ENCODE assay signal across 14 mouse cellular contexts in the genomic region with DNA sequence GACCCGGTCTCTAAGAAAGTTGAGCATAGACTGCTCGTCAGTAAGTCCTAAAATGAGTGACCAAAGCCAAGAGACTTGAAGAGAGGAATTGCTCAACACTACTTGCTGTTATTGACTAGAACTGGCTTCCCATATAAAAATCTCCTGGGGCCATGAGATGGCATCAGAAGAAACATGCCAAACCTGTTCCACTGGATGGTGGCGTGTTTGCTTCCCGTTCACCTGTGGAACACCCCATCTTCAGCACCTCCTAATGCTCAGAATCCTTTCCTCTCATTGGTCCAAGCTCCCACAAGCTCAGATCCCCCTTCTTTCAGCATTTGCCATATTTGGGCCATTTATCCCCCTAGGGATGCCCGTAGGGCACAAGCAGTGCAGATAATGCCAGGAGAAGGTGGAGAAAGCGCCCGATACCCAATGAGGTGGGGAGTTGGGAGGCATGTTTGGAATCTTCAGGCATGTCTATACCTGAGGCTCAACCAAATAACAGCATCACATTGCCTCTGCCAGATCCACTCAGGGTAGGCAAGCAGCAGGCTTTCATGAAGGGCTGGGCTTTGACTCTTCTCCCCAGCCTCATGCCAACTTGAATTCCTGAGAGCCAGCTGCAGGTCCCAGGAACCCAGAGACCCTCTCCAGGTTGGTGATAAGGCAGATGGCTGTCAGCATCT.
"Had no signal": no experiment of that assay in that cellular context is flagged by ENCODE, and none has a peak within 500 bp of the region (broad histone marks: within the 10 kb centered on the region; RNA-seq: fewer than 3 reads in every experiment).

No protein-coding gene starts in this region.

- H3K27me3 ChIP-seq: intestine, embryonic 15.5 days; midbrain, embryonic 15.5 days; neural tube, embryonic 12.5 days had no signal

- H3K9ac ChIP-seq: intestine, embryonic 15.5 days; limb, embryonic 13.5 days; liver, embryonic 15.5 days; lung, embryonic 14.5 days; midbrain, embryonic 15.5 days; neural tube, embryonic 12.5 days had no signal

- H3K4me2 ChIP-seq: intestine, embryonic 15.5 days; limb, embryonic 13.5 days; liver, embryonic 11.5 days; liver, embryonic 15.5 days; lung, embryonic 14.5 days; midbrain, embryonic 11.5 days; midbrain, embryonic 15.5 days; neural tube, embryonic 12.5 days had no signal

- H3K4me3 ChIP-seq: intestine, embryonic 15.5 days; limb, embryonic 13.5 days; liver, embryonic 15.5 days; megakaryocyte, embryonic 14.5 days; midbrain, embryonic 15.5 days; neural tube, embryonic 12.5 days had no signal

- DNase-seq: kidney, adult 18-20 months; kidney, postnatal 10 days; kidney, postnatal 4 days; lung, embryonic 14.5 days; thymus, postnatal 4 days had no signal

- ATAC-seq: intestine, embryonic 15.5 days; midbrain, embryonic 15.5 days had no signal

- H3K36me3 ChIP-seq: intestine, embryonic 15.5 days; limb, embryonic 13.5 days; liver, embryonic 15.5 days; midbrain, embryonic 15.5 days; neural tube, embryonic 12.5 days had no signal

- H3K9me3 ChIP-seq: intestine, embryonic 15.5 days; limb, embryonic 13.5 days; liver, embryonic 15.5 days; megakaryocyte, embryonic 14.5 days; midbrain, embryonic 15.5 days; neural tube, embryonic 12.5 days had no signal

- H3K27ac ChIP-seq: intestine, embryonic 15.5 days; limb, embryonic 13.5 days; liver, embryonic 15.5 days; macrophage; midbrain, embryonic 15.5 days; neural tube, embryonic 12.5 days had no signal
